Mouse (Mus musculus): ENCODE data around the gene Gm340. TPM values are rescaled to one million over a fixed set of nuclear protein-coding genes. Genes with fewer than 3 reads are reported as not detected.

Gene Gm340
- polyA plus RNA-seq, 1 experiment from 2014 or later: 7.4 TPM

DNA sequence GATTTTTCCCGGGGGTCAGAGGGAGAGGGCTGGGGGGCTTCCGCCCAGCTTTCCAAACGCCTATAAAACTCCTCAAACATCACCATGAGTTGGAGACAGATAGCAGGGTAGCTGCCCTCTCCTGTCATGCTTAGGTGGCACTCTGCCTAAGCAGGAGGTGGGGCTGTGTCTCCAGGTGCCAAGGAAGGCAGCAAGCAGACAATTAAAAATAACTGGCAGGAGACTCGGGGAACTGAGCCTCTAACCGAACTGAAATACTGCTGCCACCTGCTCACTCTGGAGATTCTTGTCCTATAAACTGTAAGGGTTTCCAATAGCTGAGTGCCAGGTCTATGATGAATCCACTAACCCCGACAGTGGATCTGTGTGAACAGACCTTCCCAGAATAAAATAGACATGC is 29.5 kb downstream of the Gm340 start:
- no peak for TF ChIP-seq CTCF (IDR thresholded peaks at IDR 0.05)
- ATAC-seq (no peak), DNase-seq (ENCODE audit: low read depth, low spot score) (no peak)
- peaks cover 56% of the 10 kb centered on the region for H3K27me3 ChIP-seq
- ChIA-PET CTCF (no interaction called here), POLR2A (no interaction called here)
- in situ Hi-C loops (cut with MboI; ENCODE audit: low pct_unique_long_range_greater_than_20kb): loop anchor here (25.0 kb wide), 1 partner anchor 299 kb away; no protein-coding TSS in a partner anchor

DNA sequence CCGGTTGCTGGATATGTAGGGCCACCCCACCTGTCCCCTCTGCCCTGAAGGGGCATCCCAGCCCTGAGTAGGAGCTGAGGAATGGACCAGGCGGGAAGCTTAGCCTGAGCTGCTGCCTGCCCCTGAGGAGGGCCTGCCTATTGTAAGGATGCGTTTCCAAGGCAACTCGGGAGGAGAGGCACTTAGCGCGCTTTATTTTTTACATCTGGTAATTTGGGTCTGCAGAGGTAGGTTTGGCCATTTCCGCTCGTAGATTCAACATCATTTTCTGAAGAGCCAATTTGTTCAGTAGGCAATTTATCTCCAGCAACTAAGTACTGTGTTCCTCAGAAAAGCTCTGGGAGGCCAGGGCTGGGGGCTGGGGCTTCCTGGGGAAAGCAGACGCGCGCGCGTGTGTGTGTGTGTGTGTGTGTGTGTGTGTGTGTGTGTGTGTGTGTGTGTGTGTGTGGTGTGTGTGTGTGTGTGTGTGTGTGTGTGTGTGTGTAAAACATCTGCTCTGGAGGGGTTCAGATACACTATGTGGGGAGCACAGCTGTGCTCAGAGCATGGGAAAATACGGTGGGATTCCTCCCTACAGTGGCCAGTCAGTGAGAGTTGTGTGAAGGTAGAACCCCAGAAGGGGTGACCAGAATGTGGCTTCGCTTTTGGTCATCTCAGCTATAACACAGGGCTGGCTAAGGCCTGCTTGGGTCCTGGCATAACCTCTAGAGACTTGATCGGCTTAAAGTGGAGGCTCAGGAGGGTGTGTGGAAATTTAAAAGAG is 31.3 kb downstream of the Gm340 start:
- peaks cover 67% of the 10 kb centered on the region for H3K27me3 ChIP-seq
- no peak for TF ChIP-seq CTCF (IDR thresholded peaks at IDR 0.05)
- CTCF ChIA-PET: interaction anchor here (1.8 kb wide), 1 partner anchor 16 kb away, joined by 7 read pairs; no protein-coding TSS in a partner anchor
- in situ Hi-C loops (cut with MboI; ENCODE audit: low pct_unique_long_range_greater_than_20kb): loop anchor here (25.0 kb wide), 1 partner anchor 301 kb away; no protein-coding TSS in a partner anchor
- DNase-seq (ENCODE audit: low read depth, low spot score) (no peak), ATAC-seq (no peak)
- POLR2A ChIA-PET: interaction anchor here (0.7 to 1.7 kb wide), 3 partner anchors 8 to 43 kb away, joined by 3 to 6 read pairs (median 4); no protein-coding TSS in a partner anchor

DNA sequence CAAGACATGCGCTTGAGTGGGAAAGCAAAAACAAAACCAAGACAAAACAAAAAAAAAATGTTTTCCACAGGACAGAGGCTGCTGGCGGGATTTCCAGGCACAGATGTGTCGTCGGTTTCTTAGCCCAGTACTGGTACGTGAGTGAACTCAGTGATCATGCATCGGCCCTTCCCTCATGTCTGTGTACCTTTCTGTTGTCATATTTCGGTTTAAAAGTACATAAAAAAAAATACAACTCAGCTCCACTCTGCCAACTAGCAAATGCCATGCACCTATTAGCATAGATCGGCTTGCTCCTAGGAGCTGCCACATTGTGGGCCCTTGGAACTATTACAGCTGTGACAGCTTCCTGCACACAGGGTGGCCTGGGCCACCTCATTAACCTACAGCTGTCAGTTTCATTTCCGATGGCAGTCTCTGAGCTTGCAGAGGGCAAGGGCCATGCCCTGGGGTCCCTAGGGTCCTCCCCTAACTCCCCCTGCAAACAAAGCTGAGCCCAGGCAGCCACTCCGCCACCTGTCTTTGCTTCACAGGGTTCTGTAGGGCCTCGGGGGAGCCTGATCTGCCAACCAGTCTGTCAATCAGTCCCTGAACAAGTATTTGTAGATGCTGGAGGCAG is 33.5 kb downstream of the Gm340 start:
- TF ChIP-seq CTCF (IDR thresholded peaks at IDR 0.05): no peak
- DNase-seq (ENCODE audit: low read depth, low spot score) (no peak), ATAC-seq (no peak)
- in situ Hi-C loops (cut with MboI; ENCODE audit: low pct_unique_long_range_greater_than_20kb): loop anchor here (25.0 kb wide), 1 partner anchor 303 kb away; no protein-coding TSS in a partner anchor
- CTCF ChIA-PET: interaction anchor here (1.5 kb wide), 1 partner anchor 14 kb away, joined by 5 read pairs; no protein-coding TSS in a partner anchor
- POLR2A ChIA-PET: no interaction called here
- peaks cover 70% of the 10 kb centered on the region for H3K27me3 ChIP-seq

DNA sequence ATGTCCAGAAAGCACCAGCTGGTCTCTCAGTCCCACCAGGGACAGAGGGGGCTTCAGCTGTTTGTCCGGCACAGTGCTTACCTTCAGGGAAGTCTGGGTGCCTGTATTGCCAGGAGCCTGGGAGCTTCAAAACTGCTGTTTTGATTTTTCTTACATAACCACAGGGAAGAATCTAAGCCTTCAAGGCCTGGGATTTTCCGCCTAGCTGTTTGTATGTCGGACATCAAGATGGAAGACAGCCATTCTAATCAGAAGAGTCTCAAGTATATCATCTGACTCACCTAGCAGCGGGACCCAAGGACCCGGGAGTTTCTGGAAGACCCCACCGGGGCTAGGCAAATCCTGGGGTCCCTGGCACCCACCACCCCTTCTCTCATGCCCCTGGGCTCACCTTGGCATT is 34.1 kb downstream of the Gm340 start:
- in situ Hi-C loops (cut with MboI; ENCODE audit: low pct_unique_long_range_greater_than_20kb): loop anchor here (25.0 kb wide), 1 partner anchor 304 kb away; no protein-coding TSS in a partner anchor
- ChIA-PET CTCF (interaction anchor here (1.5 kb wide), 1 partner anchor 13 kb away, joined by 5 read pairs; no protein-coding TSS in a partner anchor), POLR2A (no interaction called here)
- no peak for DNase-seq (ENCODE audit: low read depth, low spot score)
- TF ChIP-seq CTCF (IDR thresholded peaks at IDR 0.05): no peak
- no peak for ATAC-seq
- peaks cover 67% of the 10 kb centered on the region for H3K27me3 ChIP-seq

DNA sequence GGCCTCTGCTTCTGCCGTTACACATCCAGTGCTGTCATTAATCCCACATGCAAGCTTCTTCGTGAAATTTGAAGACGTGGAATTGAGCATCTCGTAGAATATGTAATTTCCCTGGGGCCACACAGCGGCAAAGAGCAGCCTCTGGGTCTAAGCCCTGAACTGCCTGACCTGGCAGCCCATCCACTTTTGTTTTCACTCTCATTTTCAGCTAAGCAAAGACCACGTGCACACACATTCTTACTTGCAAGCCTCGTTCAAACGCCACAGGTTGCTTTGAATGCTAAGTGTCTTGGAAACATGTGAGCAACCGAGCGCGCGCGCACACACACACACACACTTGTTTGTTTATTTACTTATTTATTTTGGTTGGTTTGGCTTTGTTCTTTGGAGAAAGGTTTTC is 34.9 kb downstream of the Gm340 start:
- in situ Hi-C loops (cut with MboI; ENCODE audit: low pct_unique_long_range_greater_than_20kb): loop anchor here (25.0 kb wide), 1 partner anchor 305 kb away; no protein-coding TSS in a partner anchor
- DNase-seq (ENCODE audit: low read depth, low spot score) (no peak), ATAC-seq (no peak)
- POLR2A ChIA-PET: no interaction called here
- H3K27me3 ChIP-seq: peaks cover 63% of the 10 kb centered on the region
- CTCF ChIA-PET: interaction anchor here (1.5 kb wide), 1 partner anchor 12 kb away, joined by 5 read pairs; no protein-coding TSS in a partner anchor
- TF ChIP-seq CTCF (IDR thresholded peaks at IDR 0.05): no peak

DNA sequence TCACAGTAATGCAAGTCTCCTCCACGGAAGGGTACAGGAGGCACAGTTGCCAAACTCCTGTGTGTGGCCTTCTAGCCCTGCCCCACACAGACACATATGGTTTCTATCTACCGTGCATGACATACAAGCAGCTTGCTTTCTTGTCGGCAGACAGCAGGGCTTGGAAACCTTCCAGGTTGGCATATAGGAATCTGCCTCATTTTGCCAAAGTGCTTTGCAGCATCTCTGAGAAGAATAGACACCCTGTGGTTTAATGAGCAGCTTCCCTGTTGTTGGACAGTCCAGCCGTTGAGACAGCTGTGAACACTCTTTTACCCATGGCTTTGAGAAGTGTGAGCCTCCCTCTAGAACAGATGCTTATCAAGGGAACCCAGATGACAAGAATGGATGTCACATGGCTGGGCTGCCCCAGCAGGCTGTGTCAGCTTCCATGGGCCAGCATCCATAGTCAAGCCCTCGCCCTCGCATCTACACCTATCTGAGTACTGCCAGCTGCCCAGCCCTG is 36.0 kb downstream of the Gm340 start:
- ATAC-seq (no peak), DNase-seq (ENCODE audit: low read depth, low spot score) (no peak)
- ChIA-PET CTCF (interaction anchor here (0.8 kb wide), 1 partner anchor 12 kb away, joined by 3 read pairs; no protein-coding TSS in a partner anchor), POLR2A (interaction anchor here (1.1 kb wide), 1 partner anchor 12 kb away, joined by 4 read pairs; no protein-coding TSS in a partner anchor)
- peaks cover 56% of the 10 kb centered on the region for H3K27me3 ChIP-seq
- in situ Hi-C loops (cut with MboI; ENCODE audit: low pct_unique_long_range_greater_than_20kb): loop anchor here (25.0 kb wide), 1 partner anchor 306 kb away; no protein-coding TSS in a partner anchor
- TF ChIP-seq CTCF (IDR thresholded peaks at IDR 0.05): no peak

DNA sequence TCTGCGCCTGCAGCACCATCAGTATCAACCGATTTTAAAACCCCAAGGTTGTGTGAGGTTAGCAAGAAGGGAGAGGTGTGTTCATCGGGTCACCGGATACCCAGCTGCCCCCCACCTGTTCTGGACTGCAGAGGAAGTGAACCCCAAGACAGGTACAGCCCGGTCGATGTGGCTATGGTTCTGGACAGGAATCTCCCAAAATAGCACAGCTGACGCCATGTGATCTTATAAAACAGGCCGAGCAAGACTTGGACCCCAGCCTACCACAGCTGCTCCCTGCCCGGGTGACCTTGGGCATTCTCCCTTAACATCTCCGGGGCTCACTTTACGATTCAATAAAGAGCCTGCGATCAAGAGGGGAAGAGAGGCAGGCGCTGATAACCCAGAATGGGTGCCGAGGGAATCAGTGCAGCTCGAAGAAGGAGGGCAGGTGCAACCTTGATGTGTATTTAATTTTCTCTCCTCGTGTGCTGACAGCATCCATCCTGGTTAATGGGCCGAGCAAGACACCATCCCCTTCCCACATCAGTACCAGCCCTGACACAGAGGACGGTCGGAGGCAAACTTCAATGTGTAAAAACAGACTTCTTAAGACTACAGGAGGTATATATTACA is 36.7 kb downstream of the Gm340 start:
- no peak for TF ChIP-seq CTCF (IDR thresholded peaks at IDR 0.05)
- CTCF ChIA-PET: interaction anchor here (0.8 kb wide), 1 partner anchor 11 kb away, joined by 3 read pairs; no protein-coding TSS in a partner anchor
- POLR2A ChIA-PET: no interaction called here
- in situ Hi-C loops (cut with MboI; ENCODE audit: low pct_unique_long_range_greater_than_20kb): loop anchor here (25.0 kb wide), 1 partner anchor 307 kb away; no protein-coding TSS in a partner anchor
- DNase-seq (ENCODE audit: low read depth, low spot score) (no peak), ATAC-seq (no peak)
- peaks cover 58% of the 10 kb centered on the region for H3K27me3 ChIP-seq

DNA sequence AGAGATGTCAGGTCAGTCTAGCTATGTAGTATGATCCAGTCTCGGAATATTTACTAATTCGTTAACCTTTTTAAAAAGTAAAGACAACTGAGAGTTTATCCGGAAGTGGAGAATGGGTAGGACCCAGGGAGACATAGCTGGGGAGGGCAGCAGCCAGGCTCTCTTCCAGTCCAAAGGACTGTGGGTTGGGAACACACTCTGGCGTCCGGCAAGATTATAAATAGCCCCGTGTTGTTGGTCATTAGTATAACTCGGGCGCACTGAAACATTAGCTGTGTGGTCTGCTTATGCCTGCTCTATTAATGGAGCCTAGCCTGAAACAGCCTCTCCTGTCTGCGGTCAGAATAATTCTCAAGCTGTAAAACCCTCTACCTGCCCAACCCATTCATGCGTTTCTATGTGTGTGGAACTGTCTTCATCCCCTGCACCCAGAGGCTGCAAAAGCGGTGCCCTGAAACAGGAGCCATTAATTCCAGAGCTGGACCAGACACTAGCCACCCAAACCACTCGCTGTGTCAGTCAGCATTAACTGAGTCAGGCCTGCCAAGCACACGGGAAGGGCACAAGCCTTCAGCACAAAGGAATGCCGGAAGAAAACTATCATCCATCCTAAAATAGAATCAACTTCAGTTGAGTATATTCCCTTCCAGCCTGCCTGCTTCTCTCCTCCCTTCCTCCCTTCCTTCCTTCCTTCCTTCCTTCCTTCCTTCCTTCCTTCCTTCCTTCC is 38.4 kb downstream of the Gm340 start:
- TF ChIP-seq CTCF (IDR thresholded peaks at IDR 0.05): no peak
- in situ Hi-C loops (cut with MboI; ENCODE audit: low pct_unique_long_range_greater_than_20kb): loop anchor here (25.0 kb wide), 1 partner anchor 308 kb away; no protein-coding TSS in a partner anchor
- DNase-seq (ENCODE audit: low read depth, low spot score): peak; percentile 22

DNA sequence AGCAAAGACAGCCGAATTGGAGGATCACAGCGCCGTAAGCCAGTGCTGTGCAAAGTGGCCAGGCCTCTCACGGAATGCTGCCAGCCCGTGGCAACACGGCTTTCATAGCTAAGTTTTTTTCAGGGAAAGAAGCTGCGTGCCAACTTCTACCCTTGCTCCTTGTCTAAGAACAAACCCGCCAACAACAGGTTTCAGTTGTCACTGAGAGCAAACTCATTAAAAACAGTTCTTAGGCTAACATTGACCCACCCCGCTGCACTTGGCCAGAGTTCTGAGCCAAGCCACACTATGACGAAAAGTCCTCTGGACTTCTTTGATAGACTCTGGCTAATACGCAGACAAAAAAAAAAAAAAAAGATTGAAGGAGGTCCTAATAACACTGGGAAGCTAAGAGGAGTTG is 46.8 kb downstream of the Gm340 start:
- H3K27me3 ChIP-seq: peaks cover 24% of the 10 kb centered on the region
- ChIA-PET POLR2A (interaction anchor here (0.6 to 1.2 kb wide), 2 partner anchors 8 to 448 kb away, joined by 3 to 4 read pairs; no protein-coding TSS in a partner anchor), CTCF (interaction anchor here (0.8 to 3.4 kb wide), 15 partner anchors 9 to 285 kb away, joined by 3 to 17 read pairs (median 5); no protein-coding TSS in a partner anchor)
- no peak for ATAC-seq
- in situ Hi-C loops (cut with MboI; ENCODE audit: low pct_unique_long_range_greater_than_20kb): loop anchor here (5.0 kb wide), 1 partner anchor 133 kb away; no protein-coding TSS in a partner anchor
- DNase-seq (ENCODE audit: low read depth, low spot score): no peak
- no peak for TF ChIP-seq CTCF (IDR thresholded peaks at IDR 0.05)

More for the DNA sequence above, 38.4 kb downstream of the Gm340 start:
- H3K27me3 ChIP-seq: peaks cover 47% of the 10 kb centered on the region
- POLR2A ChIA-PET: interaction anchor here (0.7 to 1.6 kb wide), 2 partner anchors 9 to 117 kb away, joined by 3 read pairs; no protein-coding TSS in a partner anchor
- CTCF ChIA-PET: interaction anchor here (1.1 to 2.1 kb wide), 3 partner anchors 9 to 35 kb away, joined by 4 to 9 read pairs (median 5); no protein-coding TSS in a partner anchor
- no peak for ATAC-seq

Data from Patski (cell line).